Mouse (Mus musculus) gastrocnemius, adult 8-10 months (tissue): ENCODE measurements around the gene Grem2. TPM values are rescaled to one million over a fixed set of nuclear protein-coding genes. Genes with fewer than 3 reads are reported as not detected.

Experiments used
- DNase-seq, 2 experiments: peaks; one replicate each; pipeline ENCODE4 v3.0.0; 2022; ENCODE audit warnings: low spot score in 2 of 2
- total RNA-seq, 4 experiments: library from RNA; stranded (reverse); gene quantifications; 2 replicates each; pipeline ENCODE4 v1.2.4; 2022

Grem2 gene
- total RNA-seq, result 10 to 100 TPM in 2 of 4 experiments, 1 to 10 TPM in 2; 5.2 to 17.3 (median 9.4) TPM

GRCm38 (mm10) chr1:174921298-174921955 lies at the start of gene Grem2:
TSS of gene Grem2 (minus strand) at chr1:174921819.
- DNase-seq, result peak in 1 of 2 experiments; percentile 6

GRCm38 (mm10) chr1:174959837-174960236 lies 38.2 kb upstream of the Grem2 start:
- no peak for DNase-seq

GRCm38 (mm10) chr1:174931003-174931619 lies 9.5 kb upstream of the Grem2 start:
- no peak for DNase-seq

GRCm38 (mm10) chr1:174929459-174930181 lies 8.0 kb upstream of the Grem2 start:
- DNase-seq, result no peak

- DNase-seq, result no peak
Observed at GRCm38 (mm10) chr1:174918949-174919348, 2.7 kb downstream of the Grem2 start.

GRCm38 (mm10) chr1:174918236-174918870 lies 3.3 kb downstream of the Grem2 start:
- no peak for DNase-seq

GRCm38 (mm10) chr1:174909834-174910233 lies 11.8 kb downstream of the Grem2 start:
- DNase-seq, result no peak

- DNase-seq, result no peak
Observed at GRCm38 (mm10) chr1:174908232-174908631, 13.4 kb downstream of the Grem2 start.

- no peak for DNase-seq
Observed at GRCm38 (mm10) chr1:174907637-174908036, 14.0 kb downstream of the Grem2 start.

GRCm38 (mm10) chr1:174902755-174903154 lies 18.9 kb downstream of the Grem2 start:
- DNase-seq, result no peak

- DNase-seq, result peak; percentile 31 to 53
Observed at GRCm38 (mm10) chr1:174892471-174892870, 29.1 kb downstream of the Grem2 start.

GRCm38 (mm10) chr1:174888684-174889405 lies 32.8 kb downstream of the Grem2 start:
- peak; percentile 15 to 21 for DNase-seq

- no peak for DNase-seq
Observed at GRCm38 (mm10) chr1:174888073-174888472, 33.5 kb downstream of the Grem2 start.

- no peak for DNase-seq
Observed at GRCm38 (mm10) chr1:174882496-174882895, 39.1 kb downstream of the Grem2 start.

GRCm38 (mm10) chr1:174875173-174875572 lies 46.4 kb downstream of the Grem2 start:
- DNase-seq, result no peak

- peak; percentile 27 to 51 for DNase-seq
Observed at GRCm38 (mm10) chr1:174860407-174861118, 61.1 kb downstream of the Grem2 start.

GRCm38 (mm10) chr1:174856188-174856587 lies 65.4 kb downstream of the Grem2 start:
- no peak for DNase-seq

- DNase-seq, result no peak
Observed at GRCm38 (mm10) chr1:174844786-174845185, 76.8 kb downstream of the Grem2 start.

GRCm38 (mm10) chr1:174836861-174837260 lies 84.8 kb downstream of the Grem2 start:
- no peak for DNase-seq

- no peak for DNase-seq
Observed at GRCm38 (mm10) chr1:174826562-174826961, 95.1 kb downstream of the Grem2 start.

GRCm38 (mm10) chr1:174811846-174812245 lies 109.8 kb downstream of the Grem2 start:
- DNase-seq, result no peak
